ENCODE assay signal across 8 mouse cellular contexts in genomic region chr17:33910346-33911051, GRCm38 (mm10). TPM values are rescaled to one million over a fixed set of nuclear protein-coding genes. Genes with fewer than 3 reads are reported as not detected.
A peak's percentile ranks its signal among the peaks of the same experiment; 100 is the strongest.
DNase-seq lines count a peak whose midpoint lies in the region; ATAC-seq and TF ChIP-seq lines count a peak whose summit lies in the region.

No protein-coding gene starts in this region.

- H3K9me3 ChIP-seq in limb, embryonic 11.5 days (ENCODE audit: control insufficient read depth, low read length), result no peaks in the 10 kb centered on the region
- no peaks in the 10 kb centered on the region for H3K9me3 ChIP-seq in stomach, embryonic 15.5 days

- H3K9ac ChIP-seq in limb, embryonic 11.5 days (ENCODE audit: low read length), result peak overlapping the region; percentile 89; the same call in 1 of the 2 replicates
- H3K9ac ChIP-seq in stomach, embryonic 15.5 days, result peak overlapping the region; percentile 94

- TF ChIP-seq CTCF in thymus, adult 2 months (IDR thresholded peaks at IDR 0.05; ENCODE audit: borderline replicate concordance, control insufficient read depth, extremely low read depth, insufficient read depth, low read length, poor library complexity), result no peak

- TF ChIP-seq POLR2A in thymus, adult 2 months (IDR thresholded peaks at IDR 0.05; ENCODE audit: control insufficient read depth, extremely low read depth, insufficient read depth, low read length, poor library complexity), result no peak

- WGBS in thymus, adult 2 months, result 48% methylated on average over 11 of the region's 11 CpGs
- WGBS in limb, embryonic 11.5 days, result 49% methylated on average over 11 of the region's 11 CpGs
- 41% methylated on average over 11 of the region's 11 CpGs for WGBS in stomach, embryonic 15.5 days

- peak overlapping the region; percentile 94 for H3K4me3 ChIP-seq in thymus, adult 2 months (ENCODE audit: control insufficient read depth, insufficient read depth, low read length)
- H3K4me3 ChIP-seq in limb, embryonic 11.5 days (ENCODE audit: low read depth, low read length), result peak overlapping the region; percentile 88
- peak overlapping the region; percentile 82 for H3K4me3 ChIP-seq in stomach, embryonic 15.5 days (replicated peaks)

- H3K27me3 ChIP-seq in thymus, adult 2 months (ENCODE audit: control insufficient read depth, insufficient read depth, low read length), result no peaks in the 10 kb centered on the region
- H3K27me3 ChIP-seq in limb, embryonic 11.5 days (ENCODE audit: control insufficient read depth, insufficient read depth, low read length), result no peaks in the 10 kb centered on the region
- H3K27me3 ChIP-seq in stomach, embryonic 15.5 days (replicated peaks), result no peaks in the 10 kb centered on the region

- peak overlapping the region; percentile 97 for H3K4me2 ChIP-seq in limb, embryonic 11.5 days (ENCODE audit: low read depth, severe bottlenecking)
- peak overlapping the region; percentile 78 for H3K4me2 ChIP-seq in stomach, embryonic 15.5 days

- peaks cover 25% of the 10 kb centered on the region for H3K36me3 ChIP-seq in thymus, adult 2 months (ENCODE audit: control insufficient read depth, insufficient read depth, low read length)
- H3K36me3 ChIP-seq in limb, embryonic 11.5 days (ENCODE audit: control insufficient read depth, insufficient read depth, low read length), result peaks cover 29% of the 10 kb centered on the region
- peaks cover 26% of the 10 kb centered on the region for H3K36me3 ChIP-seq in stomach, embryonic 15.5 days

- no peak for ATAC-seq in limb, embryonic 11.5 days (ENCODE audit: insufficient number of reproducible peaks, low FRiP score, low TSS enrichment, low read depth)
- ATAC-seq in stomach, embryonic 15.5 days (ENCODE audit: insufficient read depth, low FRiP score, low read depth), result no peak

- H3K27ac ChIP-seq in thymus, adult 2 months (ENCODE audit: control insufficient read depth, insufficient read depth, low read length), result peak overlapping the region; percentile 85; the same call in 1 of the 2 replicates
- H3K27ac ChIP-seq in limb, embryonic 11.5 days (replicated peaks; ENCODE audit: low read depth, low read length), result no peak overlapping the region
- H3K27ac ChIP-seq in stomach, embryonic 15.5 days, result peak overlapping the region; percentile 95

- DNase-seq in cerebellum, adult 11-12 months, result peak; percentile 57
- no peak for DNase-seq in cerebellum, adult 18-20 months
- no peak for DNase-seq in thymus, adult 2 months
- DNase-seq in thymus, adult 18-20 months, result no peak
- DNase-seq in limb, embryonic 11.5 days (ENCODE audit: low spot score), result no peak
- no peak for DNase-seq in kidney, adult 18-20 months
- no peak for DNase-seq in embryo, embryonic 10 days (ENCODE audit: low spot score)

- peaks cover 23% of the 10 kb centered on the region for H3K4me1 ChIP-seq in thymus, adult 2 months (replicated peaks; ENCODE audit: control insufficient read depth, insufficient read depth, low read length)
- H3K4me1 ChIP-seq in limb, embryonic 11.5 days (ENCODE audit: control insufficient read depth, insufficient read depth, low read length), result peaks cover 11% of the 10 kb centered on the region
- H3K4me1 ChIP-seq in stomach, embryonic 15.5 days, result peaks cover 21% of the 10 kb centered on the region

RNA-seq across cellular contexts. Expression of gene Daxx, which starts 1.3 kb away (rescaled TPM):
- 116 and 129 TPM in 2 replicates for polyA plus RNA-seq in thymus, adult 2 months (2012; rRNA removed)
- 66.8 and 71.3 TPM in 2 replicates for polyA plus RNA-seq in limb, embryonic 11.5 days (2014; fragmentation: Nextera tagmentation; extraction: Ambion mirVana)
- polyA plus RNA-seq in stomach, embryonic 15.5 days (2015; fragmentation: Nextera tagmentation; extraction: Ambion mirVana), result 39.1 and 41.5 TPM in 2 replicates

RNA-seq across cellular contexts. Expression of gene Tapbp, which starts 5.2 kb away (rescaled TPM):
- 201 and 248 TPM in 2 replicates for polyA plus RNA-seq in thymus, adult 2 months (2012; rRNA removed)
- polyA plus RNA-seq in limb, embryonic 11.5 days (2014; fragmentation: Nextera tagmentation; extraction: Ambion mirVana), result 12.5 and 14.8 TPM in 2 replicates
- polyA plus RNA-seq in stomach, embryonic 15.5 days (2015; fragmentation: Nextera tagmentation; extraction: Ambion mirVana), result 47.3 and 50.1 TPM in 2 replicates

RNA-seq across cellular contexts. Expression of gene Zbtb22, which starts 5.2 kb away (rescaled TPM):
- polyA plus RNA-seq in thymus, adult 2 months (2012; rRNA removed), result 119 and 120 TPM in 2 replicates
- polyA plus RNA-seq in limb, embryonic 11.5 days (2014; fragmentation: Nextera tagmentation; extraction: Ambion mirVana), result 10.1 and 11.8 TPM in 2 replicates
- 15.4 and 16.6 TPM in 2 replicates for polyA plus RNA-seq in stomach, embryonic 15.5 days (2015; fragmentation: Nextera tagmentation; extraction: Ambion mirVana)

RNA-seq across cellular contexts. Expression of gene Platr17, which starts 5.6 kb away (rescaled TPM):
- 0.69 and 1.0 TPM in 2 replicates for polyA plus RNA-seq in thymus, adult 2 months (2012; rRNA removed)
- 0.19 and 0.48 TPM in 2 replicates for polyA plus RNA-seq in limb, embryonic 11.5 days (2014; fragmentation: Nextera tagmentation; extraction: Ambion mirVana)
- 0.95 and 1.1 TPM in 2 replicates for polyA plus RNA-seq in stomach, embryonic 15.5 days (2015; fragmentation: Nextera tagmentation; extraction: Ambion mirVana)

RNA-seq across cellular contexts. Expression of gene Rgl2, which starts 18.8 kb away (rescaled TPM):
- 528 and 541 TPM in 2 replicates for polyA plus RNA-seq in thymus, adult 2 months (2012; rRNA removed)
- polyA plus RNA-seq in limb, embryonic 11.5 days (2014; fragmentation: Nextera tagmentation; extraction: Ambion mirVana), result 37.3 and 38.7 TPM in 2 replicates
- polyA plus RNA-seq in stomach, embryonic 15.5 days (2015; fragmentation: Nextera tagmentation; extraction: Ambion mirVana), result 38.5 and 43.6 TPM in 2 replicates
